18 mouse cellular contexts compared by ENCODE assay signal in the genomic region with DNA sequence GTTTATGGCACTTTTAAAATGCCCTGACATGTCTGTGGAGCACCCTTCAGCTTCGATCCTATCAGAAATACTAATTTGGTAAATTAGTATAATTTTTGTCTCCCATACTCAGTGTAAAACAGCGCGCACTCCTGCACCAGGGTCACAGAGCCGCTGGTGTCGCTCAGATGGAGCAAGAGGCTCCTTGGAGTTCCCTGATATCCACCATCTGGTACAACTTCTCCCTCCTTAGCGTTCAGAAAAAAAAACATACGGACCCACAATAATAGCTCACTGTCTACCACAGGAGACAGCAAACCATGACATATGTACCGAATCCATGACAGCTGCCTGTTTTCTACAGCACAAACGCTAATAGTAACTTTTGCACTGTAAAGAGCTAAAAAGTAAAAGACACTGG. TPM values are rescaled to one million over a fixed set of nuclear protein-coding genes. Genes with fewer than 3 reads are reported as not detected.
DNase-seq lines count a peak whose midpoint lies in the region; ATAC-seq and TF ChIP-seq lines count a peak whose summit lies in the region.
"Had no signal": no experiment of that assay in that cellular context is flagged by ENCODE, and none has a peak within 500 bp of the region (broad histone marks: within the 10 kb centered on the region; RNA-seq: fewer than 3 reads in every experiment).

No protein-coding gene starts in this region.

- no peak overlapping the region for H3K4me3 ChIP-seq in lung, embryonic 16.5 days (ENCODE audit: low read length)
- no peak overlapping the region for H3K4me3 ChIP-seq in lung, adult 2 months (replicated peaks; ENCODE audit: extremely low read depth, low read depth, low read length)
- H3K4me3 ChIP-seq in forebrain, embryonic 15.5 days = no peak overlapping the region
- H3K4me3 ChIP-seq: heart, embryonic 13.5 days; hindbrain, embryonic 10.5 days; hindbrain, embryonic 15.5 days; kidney, embryonic 15.5 days; layer of hippocampus, adult 2 months; left cerebral cortex, adult 2 months; limb, embryonic 13.5 days; neural tube, embryonic 12.5 days had no signal

- TF ChIP-seq POLR2A in lung, adult 2 months (IDR thresholded peaks at IDR 0.05; ENCODE audit: borderline replicate concordance, extremely low read depth, low read depth, low read length) = no peak

- no peak for TF ChIP-seq CTCF in lung, adult 2 months (IDR thresholded peaks at IDR 0.05; ENCODE audit: insufficient read depth, low read length)

- DNase-seq in heart, adult 11 months = peak; percentile 51
- no peak for DNase-seq in heart, postnatal 14 days
- DNase-seq in lung, adult 2 months = no peak
- peak; percentile 29 for DNase-seq in brain, adult 2 months (ENCODE audit: low read depth, low spot score)
- DNase-seq in left cerebral cortex, adult 9 months (ENCODE audit: low spot score in 2 of 2) = no peak

- no peak overlapping the region for H3K27ac ChIP-seq in lung, embryonic 16.5 days (ENCODE audit: low read length)
- H3K27ac ChIP-seq in forebrain, embryonic 15.5 days (replicated peaks) = no peak overlapping the region
- H3K27ac ChIP-seq: heart, embryonic 13.5 days; hindbrain, embryonic 10.5 days; hindbrain, embryonic 15.5 days; kidney, embryonic 15.5 days; layer of hippocampus, adult 2 months; left cerebral cortex, adult 2 months; limb, embryonic 13.5 days; neural tube, embryonic 12.5 days had no signal

- WGBS in lung, embryonic 16.5 days = 65% methylated on average over 9 of the region's 9 CpGs
- 66% methylated on average over 9 of the region's 9 CpGs for WGBS in lung, adult 2 months
- 81% methylated on average over 9 of the region's 9 CpGs for WGBS in forebrain, embryonic 15.5 days

- peaks cover 4% of the 10 kb centered on the region; the same call in 1 of the 2 replicates for H3K4me1 ChIP-seq in lung, embryonic 16.5 days (replicated peaks; ENCODE audit: control insufficient read depth, insufficient read depth, low read length)
- peaks cover 3% of the 10 kb centered on the region for H3K4me1 ChIP-seq in lung, adult 2 months (ENCODE audit: control insufficient read depth, insufficient read depth, low read length)
- peaks cover 9% of the 10 kb centered on the region for H3K4me1 ChIP-seq in forebrain, embryonic 15.5 days
- H3K4me1 ChIP-seq: hindbrain, embryonic 10.5 days; hindbrain, embryonic 15.5 days; neural tube, embryonic 12.5 days had no signal

- no peak overlapping the region for H3K9ac ChIP-seq in lung, embryonic 16.5 days (ENCODE audit: low read length)
- H3K9ac ChIP-seq in forebrain, embryonic 15.5 days (replicated peaks) = no peak overlapping the region
- H3K9ac ChIP-seq: heart, embryonic 13.5 days; hindbrain, embryonic 15.5 days; kidney, embryonic 15.5 days; limb, embryonic 13.5 days; liver, postnatal 0 days; neural tube, embryonic 12.5 days had no signal

- no peaks in the 10 kb centered on the region for H3K9me3 ChIP-seq in lung, embryonic 16.5 days (ENCODE audit: control insufficient read depth, low read length)
- no peaks in the 10 kb centered on the region for H3K9me3 ChIP-seq in forebrain, embryonic 15.5 days
- H3K9me3 ChIP-seq: heart, embryonic 13.5 days; hindbrain, embryonic 15.5 days; kidney, embryonic 15.5 days; neural tube, embryonic 12.5 days had no signal

- ATAC-seq in lung, embryonic 16.5 days (ENCODE audit: low read depth) = peak; percentile 55; the same call in 1 of the 2 replicates
- peak; percentile 27; the same call in 1 of the 2 replicates for ATAC-seq in forebrain, embryonic 15.5 days (replicated peaks)
- ATAC-seq in activated CD4-positive, CD25-positive, alpha-beta regulatory T cell, adult 4 months = no peak

- H3K27me3 ChIP-seq in lung, embryonic 16.5 days (ENCODE audit: control insufficient read depth, insufficient read depth, low read depth, low read length) = no peaks in the 10 kb centered on the region
- no peaks in the 10 kb centered on the region for H3K27me3 ChIP-seq in forebrain, embryonic 15.5 days
- H3K27me3 ChIP-seq: heart, embryonic 13.5 days; hindbrain, embryonic 15.5 days; kidney, embryonic 15.5 days; limb, embryonic 13.5 days; neural tube, embryonic 12.5 days had no signal

- intact Hi-C loops in heart, postnatal 14 days (cut with DNase I) = loop anchor here (2.0 kb wide), 1 partner anchor 259 kb away; no protein-coding TSS in a partner anchor

- H3K36me3 ChIP-seq in lung, embryonic 16.5 days (ENCODE audit: control insufficient read depth, insufficient read depth, low read length) = no peaks in the 10 kb centered on the region
- H3K36me3 ChIP-seq in forebrain, embryonic 15.5 days = no peaks in the 10 kb centered on the region
- H3K36me3 ChIP-seq: heart, embryonic 13.5 days; hindbrain, embryonic 10.5 days; hindbrain, embryonic 15.5 days; kidney, embryonic 15.5 days; limb, embryonic 13.5 days; neural tube, embryonic 12.5 days had no signal

- H3K4me2 ChIP-seq in lung, embryonic 16.5 days (ENCODE audit: low read depth, low read length) = no peak overlapping the region; the same call in 1 of the 2 replicates
- H3K4me2 ChIP-seq in forebrain, embryonic 15.5 days (replicated peaks) = no peak overlapping the region
- H3K4me2 ChIP-seq: heart, embryonic 13.5 days; hindbrain, embryonic 15.5 days; kidney, embryonic 15.5 days; limb, embryonic 13.5 days; liver, embryonic 11.5 days; neural tube, embryonic 12.5 days had no signal

RNA-seq across cellular contexts. Expression of gene Fez2, which starts 37.6 kb away (rescaled TPM):
- 10 to 100 TPM; 76.4 to 83.3 TPM for total RNA-seq in heart, postnatal 14 days (2021)
- 34.0 and 35.5 TPM in 2 replicates for polyA plus RNA-seq in lung, embryonic 16.5 days (2015; fragmentation: Nextera tagmentation; extraction: Ambion mirVana)
- 29.5 and 40.0 TPM in 2 replicates for polyA plus RNA-seq in lung, adult 2 months (2012; rRNA removed)
- polyA plus RNA-seq in forebrain, embryonic 15.5 days (2015; fragmentation: Nextera tagmentation; extraction: Ambion mirVana) = 37.3 and 40.4 TPM in 2 replicates
- polyA plus RNA-seq in activated CD4-positive, CD25-positive, alpha-beta regulatory T cell, adult 4 months (2017; shearing (Covaris generic)) = 10 to 100 TPM; 11.2 to 13.9 TPM

RNA-seq across cellular contexts. Expression of gene Vit, which starts 52.3 kb away (rescaled TPM):
- 1 to 10 TPM; 1.3 to 1.5 TPM for total RNA-seq in heart, postnatal 14 days (2021)
- 0.46 and 0.84 TPM in 2 replicates for polyA plus RNA-seq in lung, embryonic 16.5 days (2015; fragmentation: Nextera tagmentation; extraction: Ambion mirVana)
- 1.1 and 1.4 TPM in 2 replicates for polyA plus RNA-seq in lung, adult 2 months (2012; rRNA removed)
- polyA plus RNA-seq in forebrain, embryonic 15.5 days (2015; fragmentation: Nextera tagmentation; extraction: Ambion mirVana) = 12.5 and 15.5 TPM in 2 replicates
- polyA plus RNA-seq in activated CD4-positive, CD25-positive, alpha-beta regulatory T cell, adult 4 months (2017; shearing (Covaris generic)) = not detected
- polyA plus RNA-seq: heart, embryonic 13.5 days had no signal

Comparison
In these comparisons a context has a peak if more than half of its experiments do, and no peak if none do; other contexts are left out.
1. DNase-seq: peak in heart, adult 11 months (single experiment) and brain, adult 2 months (single experiment); none in heart, postnatal 14 days (0 of 2), lung, adult 2 months (single experiment) and left cerebral cortex, adult 9 months (0 of 2).